Mouse (Mus musculus) heart, postnatal 14 days (tissue): ENCODE measurements at regions not wholly inside any gene's neighbourhood (a gene's known extent, or its start where the extent isn't known, plus 50 kb on each side); places are given as distances from the start of the nearest gene placed in this dataset.
"Not testable (repeated sequence)": the region's sequence is repeated elsewhere in the genome, so short reads cannot be mapped to it uniquely, and the experiment has no call there.

Experiments
- DNase-seq, 2 experiments: peaks; one replicate each; pipeline ENCODE4 v3.0.0; 2021 to 2022
- intact Hi-C: fragments of 180-260 bp; cut with DNase I; formaldehyde crosslinking; loops from one replicate; pipeline ENCODE4 v1.15.1; 2025

GRCm38 (mm10) chr15:19458485-19458884 is 639.7 kb downstream of the Cdh10 start:
- DNase-seq, result no peak
- intact Hi-C loops, result no loop called here

GRCm38 (mm10) chr15:19473521-19473920 is 654.8 kb downstream of the Cdh10 start:
- DNase-seq, result no peak
- intact Hi-C loops, result loop anchor here (5.0 kb wide), 1 partner anchor 1934 kb away; no protein-coding TSS in a partner anchor

DNA sequence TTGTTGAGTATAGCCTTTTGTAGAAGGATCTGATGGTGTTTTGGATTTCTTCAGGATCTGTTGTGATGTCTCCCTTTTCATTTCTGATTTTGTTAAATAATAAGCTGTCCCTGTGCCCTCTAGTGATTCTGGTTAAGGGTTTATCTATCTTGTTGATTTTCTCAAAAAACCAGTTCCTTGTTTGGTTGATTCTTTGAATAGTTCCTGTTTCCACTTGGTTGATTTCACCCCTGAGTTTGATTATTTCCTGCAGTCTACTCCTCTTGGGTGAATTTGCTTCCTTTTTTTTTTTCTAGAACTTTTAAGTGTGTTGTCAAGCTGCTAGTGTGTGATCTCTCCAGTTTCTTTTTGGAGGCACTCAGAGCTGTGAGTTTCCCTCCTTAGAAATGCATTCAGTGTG is 674.8 kb downstream of the Cdh10 start:
- intact Hi-C loops, DNase-seq: not testable (repeated sequence)

DNA sequence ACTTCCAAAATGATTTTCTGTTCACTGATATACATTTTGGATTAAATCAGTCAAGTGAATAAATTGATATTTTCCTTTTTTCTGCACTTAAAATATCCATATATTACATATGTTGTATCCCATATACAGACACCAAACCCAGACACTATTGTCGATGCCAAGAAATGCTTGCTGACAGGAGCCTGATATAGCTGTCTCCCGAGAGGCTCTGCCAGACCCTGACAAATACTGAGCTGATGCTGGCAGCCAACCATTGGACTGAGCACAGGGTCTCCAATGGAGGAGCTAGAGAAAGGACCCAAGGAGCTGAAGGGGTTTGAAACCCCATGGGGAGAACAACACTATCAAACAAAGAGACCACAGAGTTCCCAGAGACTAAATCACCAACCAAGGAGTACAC is 700.6 kb downstream of the Cdh10 start:
- intact Hi-C loops, result no loop called here
- no peak for DNase-seq

- intact Hi-C loops, result no loop called here
- DNase-seq, result no peak
Measured at GRCm38 (mm10) chr15:19540676-19541075, 721.9 kb downstream of the Cdh10 start.

DNA sequence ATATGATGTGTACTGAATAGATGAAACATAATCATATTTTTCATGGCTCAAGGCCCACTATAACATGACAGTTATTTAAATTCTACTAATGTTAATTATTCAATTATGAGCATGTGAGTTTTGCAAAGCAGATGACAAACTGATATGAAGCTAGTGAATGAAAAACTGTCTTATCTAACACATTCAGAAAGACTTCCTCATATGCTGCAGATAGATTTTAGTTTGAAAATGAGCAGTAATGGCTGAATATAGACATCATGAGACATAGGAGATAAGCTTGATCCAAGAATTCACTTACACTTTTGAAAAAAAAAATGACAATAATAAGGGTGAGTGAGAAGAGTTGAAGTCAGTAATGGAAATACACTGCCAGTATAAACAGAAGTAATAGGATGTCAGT is 731.0 kb downstream of the Cdh10 start:
- intact Hi-C loops, result no loop called here
- DNase-seq, result no peak

GRCm38 (mm10) chr15:19584769-19585168 is 766.0 kb downstream of the Cdh10 start:
- intact Hi-C loops, result no loop called here
- DNase-seq, result no peak

DNA sequence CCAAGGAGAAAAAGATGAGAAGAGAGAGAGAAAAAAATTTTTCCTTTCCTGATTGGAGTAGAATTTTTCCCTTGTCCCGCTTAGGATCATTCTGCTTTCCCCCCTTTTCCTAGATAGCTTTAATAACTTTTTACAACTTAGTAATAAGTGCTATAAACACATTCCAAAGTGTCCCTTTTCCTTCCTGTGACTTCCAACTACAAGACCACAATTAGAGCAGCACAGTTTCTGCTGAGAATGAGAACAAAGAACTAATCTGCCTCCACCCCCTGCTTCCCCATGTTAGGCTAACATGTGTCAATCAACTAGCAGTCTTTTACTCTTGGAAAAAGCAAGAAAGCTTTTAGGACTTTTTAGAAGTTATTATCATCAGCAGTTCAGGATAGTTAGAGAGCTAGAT is 766.5 kb downstream of the Cdh10 start:
- intact Hi-C loops, result no loop called here

DNA sequence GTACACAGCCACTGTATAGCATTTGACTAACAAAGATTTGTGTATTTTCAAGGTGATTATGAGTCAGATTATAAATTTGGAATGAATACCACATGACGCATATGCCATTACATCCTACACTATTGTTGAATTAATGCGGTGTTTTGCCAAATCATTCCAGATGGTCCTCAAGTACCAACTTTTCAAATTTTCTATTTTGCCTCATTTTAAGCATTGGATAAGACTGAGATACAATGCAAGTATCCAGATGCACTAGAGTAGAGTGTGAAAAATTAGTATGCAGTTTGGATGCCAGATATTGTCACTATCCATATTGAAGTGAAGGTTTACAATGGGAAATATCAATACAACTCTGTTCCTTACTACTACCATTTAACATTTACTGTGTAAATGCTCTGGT is 775.0 kb downstream of the Cdh10 start:
- no peak for DNase-seq
- intact Hi-C loops, result no loop called here

More for the DNA sequence above, 766.5 kb downstream of the Cdh10 start:
- no peak for DNase-seq

GRCm38 (mm10) chr15:19622367-19622766 is 803.6 kb downstream of the Cdh10 start:
- intact Hi-C loops, DNase-seq: not testable (repeated sequence)

GRCm38 (mm10) chr15:19667380-19667779 is 781.7 kb upstream of the Cdh12 start:
- intact Hi-C loops, result no loop called here

GRCm38 (mm10) chr15:19675545-19675944 is 773.5 kb upstream of the Cdh12 start:
- DNase-seq, result no peak
- intact Hi-C loops, result no loop called here

More at GRCm38 (mm10) chr15:19667380-19667779, 781.7 kb upstream of the Cdh12 start:
- no peak for DNase-seq

DNA sequence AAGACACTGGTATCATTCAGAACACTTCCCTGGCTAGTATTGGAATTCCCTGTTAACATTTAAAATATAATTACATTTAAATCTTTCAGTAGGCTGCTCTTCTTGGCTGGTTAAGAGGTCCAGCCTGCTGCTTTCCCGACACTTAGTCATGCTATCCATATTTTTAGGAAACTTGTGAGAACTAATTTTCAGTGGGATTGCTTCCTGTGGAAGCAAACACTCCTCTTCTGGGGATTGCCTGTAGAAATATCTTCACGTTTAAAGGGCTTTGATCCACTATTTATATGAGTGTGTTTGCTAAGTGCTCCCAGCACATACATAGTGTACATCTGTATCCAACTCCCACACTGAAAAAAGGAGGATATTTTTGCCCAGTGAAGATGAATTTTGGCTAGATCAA is 761.8 kb upstream of the Cdh12 start:
- DNase-seq, result no peak
- intact Hi-C loops, result no loop called here

- DNase-seq, result no peak
- intact Hi-C loops, result no loop called here
Measured at GRCm38 (mm10) chr15:19711764-19712163, 737.3 kb upstream of the Cdh12 start.
